Mouse (Mus musculus): Measurements from ENCODE around the gene Ptgr1.

The Ptgr1 gene

DNA sequence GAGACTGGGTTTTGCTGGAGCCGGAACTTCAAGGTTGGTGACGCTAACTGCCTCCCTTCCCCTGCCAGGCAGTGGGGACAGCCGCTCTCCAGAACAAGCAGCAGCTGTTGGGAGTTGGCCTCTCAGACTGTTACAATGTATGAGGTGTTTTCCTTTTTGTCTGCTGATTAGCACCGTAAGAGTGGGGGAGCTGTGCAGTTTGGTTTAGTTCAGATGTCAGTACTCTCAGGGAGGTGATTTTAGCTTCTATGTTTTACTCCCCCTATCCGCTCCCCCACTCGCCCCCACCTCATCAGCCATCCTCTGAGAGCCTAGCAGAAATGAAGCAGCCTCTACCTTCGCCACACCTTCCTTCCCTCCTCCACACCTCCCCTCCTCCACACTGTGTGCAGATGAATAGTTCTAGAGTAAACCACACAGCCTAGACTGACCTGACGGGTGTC lies 8.4 kb upstream of the Ptgr1 start:
- in situ Hi-C loops (cut with MboI; ENCODE audit: unreplicated experiment in 2 of 2), result loop anchor here (10.0 to 25.0 kb wide), 7 partner anchors 433 to 1083 kb away; partner anchors contain the start of genes D630039A03Rik (in 1 of the 2) and Lpar1 (in 1 of the 2)

- in situ Hi-C loops (cut with MboI; ENCODE audit: unreplicated experiment in 2 of 2), result loop anchor here (10.0 to 25.0 kb wide), 7 partner anchors 432 to 1082 kb away; partner anchors contain the start of genes D630039A03Rik (in 1 of the 2) and Lpar1 (in 1 of the 2)
Observed at GRCm38 (mm10) chr4:58994762-58995161, 7.8 kb upstream of the Ptgr1 start, which contains the start of gene Dnajc25. Dnajc25 (plus strand) TSS chr4:58995062.

DNA sequence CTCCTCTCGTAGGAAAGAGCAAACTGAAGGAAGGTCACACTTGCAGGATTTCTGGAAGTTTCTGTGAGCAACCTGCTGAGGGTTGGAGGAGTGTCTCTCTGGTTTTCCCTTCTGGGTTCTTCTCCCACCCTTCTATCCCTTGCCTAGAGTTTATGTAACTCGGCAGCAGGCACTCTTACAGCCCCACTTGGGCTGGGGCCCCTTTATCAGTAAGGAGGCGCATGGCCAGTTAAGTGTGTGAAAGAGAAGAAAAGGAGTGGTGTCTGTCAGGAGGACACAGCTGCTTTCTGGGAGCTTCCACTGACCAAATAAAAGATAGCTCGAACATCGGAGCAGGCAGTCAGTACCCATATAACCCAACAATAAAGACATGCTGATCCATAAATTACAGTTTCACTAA lies 5.3 kb upstream of the Ptgr1 start:
- in situ Hi-C loops (cut with MboI; ENCODE audit: unreplicated experiment in 2 of 2), result loop anchor here (10.0 to 25.0 kb wide), 7 partner anchors 430 to 1080 kb away; partner anchors contain the start of genes D630039A03Rik (in 1 of the 2) and Lpar1 (in 1 of the 2)

DNA sequence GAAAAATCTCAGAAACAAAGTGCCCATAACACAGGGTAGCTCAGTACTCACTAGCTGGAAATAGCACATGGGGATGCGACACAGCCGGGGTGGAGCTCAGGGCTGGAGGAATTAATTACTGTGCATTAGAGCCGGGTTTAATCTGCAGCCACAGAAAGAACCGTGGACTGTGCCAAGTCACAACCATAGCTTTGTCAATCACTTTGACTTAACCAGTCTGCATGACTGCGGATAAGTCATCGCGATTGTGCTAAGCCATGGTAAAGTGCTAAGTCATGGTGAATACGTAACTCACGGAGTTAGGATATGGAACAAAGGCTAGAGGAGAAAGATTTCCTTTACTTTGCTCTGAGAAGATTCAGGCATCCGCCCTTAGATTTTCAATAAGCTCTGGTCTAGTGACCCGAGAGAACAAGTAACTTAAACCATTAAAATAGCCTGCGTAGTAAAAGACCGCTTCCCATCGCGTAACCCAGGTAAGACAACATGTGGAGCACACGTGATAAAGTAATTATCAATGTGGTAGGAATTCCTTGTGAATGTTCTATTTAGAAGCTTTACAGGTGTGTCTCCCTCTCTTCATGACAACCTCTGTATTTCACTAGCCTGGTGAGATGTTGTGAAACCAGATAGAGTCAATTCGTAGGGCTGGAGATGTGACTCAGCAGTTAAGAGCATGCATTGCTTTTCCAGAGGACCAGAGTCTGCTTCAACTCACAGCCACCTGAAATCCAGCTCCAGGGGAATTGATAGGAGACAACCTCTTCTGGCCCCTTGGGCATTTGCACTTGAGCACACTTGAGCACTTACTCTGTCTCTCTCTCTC lies 3.9 kb upstream of the Ptgr1 start:
- in situ Hi-C loops (cut with MboI; ENCODE audit: unreplicated experiment in 2 of 2), result loop anchor here (10.0 to 25.0 kb wide), 7 partner anchors 429 to 1079 kb away; partner anchors contain the start of genes D630039A03Rik (in 1 of the 2) and Lpar1 (in 1 of the 2)

DNA sequence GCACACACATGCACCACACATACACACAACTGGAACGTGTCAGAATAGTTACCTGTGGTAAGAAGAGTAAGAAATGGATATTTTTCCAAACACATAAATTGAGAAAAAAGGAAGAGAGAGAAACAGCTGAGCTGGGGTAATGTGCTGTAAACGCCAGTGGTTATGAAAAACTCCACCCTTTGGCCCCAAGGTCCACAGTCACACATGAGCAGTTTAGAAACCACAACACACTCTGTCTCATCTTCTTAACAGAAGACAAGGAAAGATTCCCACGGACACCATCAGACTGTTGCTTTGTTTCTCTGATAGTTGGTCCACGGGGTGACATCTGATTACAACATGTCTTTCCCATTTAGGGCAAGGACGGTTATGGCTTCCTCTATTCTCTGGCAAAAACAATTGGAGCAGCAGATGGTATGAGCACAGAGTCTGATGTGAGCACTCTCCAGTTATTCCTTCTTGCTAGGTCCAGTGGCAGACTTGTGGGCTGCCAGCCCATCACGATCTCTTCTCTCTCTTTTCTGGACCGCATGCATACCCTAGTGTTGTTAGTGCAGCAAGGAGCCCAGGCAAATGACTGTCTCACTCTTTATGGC lies 2.5 kb upstream of the Ptgr1 start:
- in situ Hi-C loops (cut with MboI; ENCODE audit: unreplicated experiment in 2 of 2), result loop anchor here (5.0 to 25.0 kb wide), 8 partner anchors 45 to 1077 kb away; partner anchors contain the start of genes D630039A03Rik (in 1 of the 2), Ecpas (in 1 of the 2), Gng10 (in 1 of the 2) and Lpar1 (in 1 of the 2)

DNA sequence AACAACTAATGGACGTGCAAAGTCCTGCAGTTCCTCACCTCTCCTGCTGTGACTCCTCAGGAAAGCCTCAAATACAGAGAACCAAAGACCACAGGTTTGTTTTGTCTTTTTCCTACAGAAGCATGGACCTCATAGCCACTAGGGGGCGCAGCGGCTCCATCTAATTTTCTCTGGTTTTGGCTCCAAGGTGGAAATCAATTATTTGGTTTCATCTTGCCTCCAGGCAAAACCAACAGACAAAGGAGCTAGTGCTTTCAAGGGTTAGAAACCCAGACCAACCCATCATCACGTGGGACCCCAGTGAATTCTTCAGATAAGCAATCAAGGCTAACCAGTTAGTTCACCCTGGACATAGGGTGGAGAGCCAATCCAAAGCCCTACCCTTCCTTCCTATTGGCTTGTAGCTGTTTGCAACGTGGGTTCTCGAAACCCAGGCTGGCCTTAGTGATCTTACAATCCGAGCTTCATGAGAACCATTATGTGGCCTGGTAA lies 1.7 kb downstream of the Ptgr1 start:
- in situ Hi-C loops (cut with MboI; ENCODE audit: unreplicated experiment in 2 of 2), result loop anchor here (5.0 to 25.0 kb wide), 8 partner anchors 48 to 1073 kb away; partner anchors contain the start of genes D630039A03Rik (in 1 of the 2), Ecpas (in 1 of the 2), Gng10 (in 1 of the 2) and Lpar1 (in 1 of the 2)

GRCm38 (mm10) chr4:58982806-58983205 lies 4.1 kb downstream of the Ptgr1 start:
- in situ Hi-C loops (cut with MboI; ENCODE audit: unreplicated experiment in 2 of 2), result loop anchor here (10.0 to 25.0 kb wide), 6 partner anchors 52 to 1071 kb away; partner anchors contain the start of genes D630039A03Rik (in 1 of the 2), Gng10 (in 1 of the 2) and Lpar1 (in 1 of the 2)

GRCm38 (mm10) chr4:58981421-58981820 lies 5.5 kb downstream of the Ptgr1 start:
- in situ Hi-C loops (cut with MboI; ENCODE audit: unreplicated experiment in 2 of 2), result loop anchor here (10.0 to 25.0 kb wide), 6 partner anchors 53 to 1069 kb away; partner anchors contain the start of genes D630039A03Rik (in 1 of the 2), Gng10 (in 1 of the 2) and Lpar1 (in 1 of the 2)

DNA sequence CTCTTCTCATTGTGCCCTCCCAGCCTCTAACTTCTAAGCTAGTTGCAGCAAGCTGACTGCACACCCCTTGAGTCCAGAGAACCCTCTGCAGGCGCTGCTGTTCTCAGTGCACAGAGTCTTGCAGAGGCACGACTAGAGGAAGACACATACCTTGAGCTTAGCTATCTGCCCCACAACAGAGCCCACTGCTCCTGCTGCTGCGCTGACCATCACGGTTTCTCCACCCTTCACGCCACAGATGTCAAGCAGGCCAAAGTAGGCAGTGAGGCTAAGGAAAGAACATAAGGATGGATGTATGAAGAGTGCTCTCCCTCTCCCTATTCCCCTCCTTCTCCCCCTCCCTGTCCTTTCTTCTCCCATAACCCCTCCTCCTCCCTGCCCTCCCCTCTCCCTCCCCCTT lies 11.2 kb downstream of the Ptgr1 start:
- in situ Hi-C loops (cut with MboI; ENCODE audit: unreplicated experiment in 2 of 2), result loop anchor here (25.0 kb wide), 5 partner anchors 413 to 1063 kb away; partner anchors contain the start of genes D630039A03Rik (in 1 of the 2) and Lpar1 (in 1 of the 2)

DNA sequence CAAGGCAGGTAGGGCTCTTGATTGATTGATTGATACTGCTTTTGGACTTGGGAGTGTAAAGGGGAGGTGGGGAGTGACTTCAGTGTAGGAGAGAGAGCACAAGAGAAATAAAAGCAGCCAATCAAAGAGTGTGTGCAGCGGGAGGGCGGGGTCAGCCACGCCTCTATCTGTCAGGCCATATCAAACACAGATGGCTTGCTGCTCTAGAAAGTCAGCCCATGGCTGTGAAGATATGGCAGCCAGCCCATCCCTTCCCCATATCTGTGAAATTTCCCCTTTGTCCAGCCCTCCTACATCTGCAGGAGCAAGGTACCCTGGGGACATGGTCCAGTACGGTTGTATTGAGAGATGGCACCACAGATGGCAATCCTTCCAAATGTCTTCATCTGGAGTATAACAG lies 16.2 kb downstream of the Ptgr1 start:
- in situ Hi-C loops (cut with MboI; ENCODE audit: unreplicated experiment in 2 of 2), result no loop called here

- in situ Hi-C loops (cut with MboI; ENCODE audit: unreplicated experiment in 2 of 2), result no loop called here
Observed at GRCm38 (mm10) chr4:58965136-58965535, 21.8 kb downstream of the Ptgr1 start.

DNA sequence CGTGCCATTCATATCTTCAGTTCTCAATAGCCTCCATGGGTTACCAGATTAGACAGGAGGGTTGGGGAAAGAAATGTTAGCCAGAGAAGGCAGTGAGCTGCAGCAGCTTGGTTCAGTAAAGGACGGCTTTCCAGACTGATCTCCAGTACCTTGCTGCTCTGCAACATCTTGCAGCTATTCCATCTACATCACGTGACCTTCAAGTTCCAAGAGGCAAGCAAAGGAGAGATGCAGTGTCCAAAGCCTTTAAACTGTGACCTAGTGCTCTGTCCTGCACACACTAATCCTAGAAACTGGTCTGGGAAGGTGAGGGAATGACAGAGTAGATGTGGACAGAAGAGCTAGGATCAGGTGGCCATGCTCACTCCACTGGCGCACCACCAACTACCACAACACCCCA lies 23.6 kb downstream of the Ptgr1 start:
- in situ Hi-C loops (cut with MboI; ENCODE audit: unreplicated experiment in 2 of 2), result no loop called here

GRCm38 (mm10) chr4:58961719-58962118 lies 25.2 kb downstream of the Ptgr1 start:
- in situ Hi-C loops (cut with MboI; ENCODE audit: unreplicated experiment in 2 of 2), result no loop called here

DNA sequence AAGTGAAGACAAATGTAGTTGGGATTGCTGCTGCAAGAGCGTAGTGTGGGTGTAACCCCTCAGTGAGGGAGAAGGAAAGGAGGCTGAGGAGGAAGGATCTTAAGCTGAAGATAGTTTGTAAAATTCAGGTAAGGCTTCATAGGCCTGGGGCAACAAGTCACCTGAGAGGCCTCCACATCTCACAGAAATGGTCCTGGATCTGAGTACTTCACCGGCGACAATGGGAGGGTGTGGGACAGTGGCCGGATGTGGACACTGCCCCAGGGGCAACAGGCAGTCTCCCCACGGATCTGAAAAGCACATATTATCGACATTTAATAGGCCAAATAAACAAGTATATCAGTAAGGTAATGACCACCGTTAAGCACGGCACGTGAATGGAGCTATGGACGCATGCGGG lies 34.3 kb downstream of the Ptgr1 start:
- in situ Hi-C loops (cut with MboI; ENCODE audit: unreplicated experiment in 2 of 2), result no loop called here

DNA sequence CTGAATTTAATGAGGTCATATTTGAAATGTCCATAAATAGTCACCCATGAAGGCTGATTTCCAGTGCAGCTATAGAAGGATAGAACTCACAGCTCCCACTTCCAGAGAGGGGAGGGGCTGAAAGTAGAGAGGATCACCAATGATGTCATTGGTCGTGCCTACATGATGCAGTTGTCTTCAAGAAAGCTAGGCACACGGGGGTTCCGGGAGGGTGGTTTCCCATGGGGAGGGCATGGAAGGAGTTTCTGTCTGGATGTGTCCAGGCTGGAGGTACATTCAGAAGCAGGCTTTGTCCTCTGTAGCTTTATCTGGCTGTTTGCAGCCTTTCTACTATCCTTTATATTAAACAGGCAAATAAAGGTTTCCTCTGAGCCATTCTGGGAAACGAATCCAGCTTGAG lies 38.5 kb downstream of the Ptgr1 start:
- in situ Hi-C loops (cut with MboI; ENCODE audit: unreplicated experiment in 2 of 2), result no loop called here

DNA sequence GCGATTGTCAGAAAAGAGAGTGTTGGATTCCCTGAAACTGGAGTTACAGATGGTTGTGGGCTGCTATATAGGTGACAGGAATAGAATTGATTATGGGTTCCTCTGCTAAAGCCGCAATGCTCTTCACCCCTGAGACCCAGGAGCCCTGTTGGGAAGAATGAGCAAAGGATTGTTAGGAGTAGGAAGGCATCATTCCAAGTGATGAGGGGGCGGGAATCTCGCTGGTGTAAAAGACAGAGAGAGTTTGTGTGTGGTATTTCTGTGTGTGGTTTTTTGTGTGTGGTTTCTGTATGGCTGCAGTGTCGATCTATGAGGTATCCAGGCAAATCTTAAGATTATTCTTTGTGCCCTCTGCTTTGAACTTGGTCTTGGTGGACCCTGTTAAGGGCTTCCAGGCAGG lies 42.2 kb downstream of the Ptgr1 start:
- in situ Hi-C loops (cut with MboI; ENCODE audit: unreplicated experiment in 2 of 2), result no loop called here

DNA sequence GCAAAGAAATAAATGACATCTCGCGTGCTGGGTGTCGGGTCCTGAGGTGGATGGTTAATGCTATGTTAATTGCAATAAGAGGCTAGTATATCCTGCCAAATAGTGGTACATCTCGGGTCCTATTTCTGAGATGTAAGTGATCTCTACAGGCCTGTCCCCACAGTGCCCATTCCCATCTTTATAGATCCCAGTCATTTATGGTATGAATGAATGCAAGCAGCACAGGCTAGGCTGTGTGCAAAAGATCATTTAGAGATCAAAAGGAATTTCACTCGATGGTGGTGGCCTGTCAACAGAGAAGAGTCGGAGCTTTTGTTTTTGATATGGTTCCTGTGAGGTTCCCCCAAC lies 42.7 kb downstream of the Ptgr1 start:
- in situ Hi-C loops (cut with MboI; ENCODE audit: unreplicated experiment in 2 of 2), result no loop called here

DNA sequence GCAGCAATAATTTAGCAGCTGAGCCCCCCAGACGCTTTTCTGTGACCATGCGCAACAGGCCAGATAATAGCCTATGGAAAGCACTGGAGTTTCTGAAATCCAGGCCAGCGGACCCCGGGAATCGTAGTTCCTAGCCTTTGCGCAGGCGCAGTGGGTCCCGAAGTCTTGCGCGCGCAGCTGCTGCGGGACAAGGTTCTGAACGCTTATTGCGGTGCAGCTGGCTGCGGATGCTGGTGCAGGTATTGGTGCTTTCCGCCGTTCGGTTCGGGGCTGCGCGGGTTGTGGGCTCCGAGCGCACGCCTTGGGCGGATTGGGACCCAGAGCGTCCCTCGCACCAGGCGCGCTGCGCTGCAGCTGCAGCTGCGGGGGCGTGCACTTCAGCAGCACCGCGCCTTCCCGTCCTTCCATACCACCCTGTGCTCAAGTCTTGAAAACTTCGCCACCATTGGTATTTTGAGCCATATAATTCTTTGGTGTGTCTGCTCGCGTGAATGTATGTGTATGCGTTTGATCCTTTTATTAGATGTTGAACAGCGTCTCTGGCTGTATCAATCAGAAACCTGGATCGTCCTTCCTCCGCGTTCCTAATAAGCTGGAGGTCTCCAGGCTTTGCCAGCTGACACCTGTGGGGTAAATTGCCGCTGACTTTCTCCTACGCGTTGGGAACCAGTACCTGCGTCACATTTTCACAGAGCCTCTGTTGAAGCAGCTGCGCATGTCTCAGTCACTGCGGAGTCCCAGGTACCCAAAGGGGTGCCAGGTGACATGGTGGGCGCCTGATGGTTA lies 43.3 kb downstream of the Ptgr1 start, which contains the start of gene Zkscan16:
Zkscan16 (plus strand) TSS at position 209 of the 786 bp plus-strand sequence.
- in situ Hi-C loops (cut with MboI; ENCODE audit: unreplicated experiment in 2 of 2), result no loop called here

GRCm38 (mm10) chr4:58942942-58943341 lies 44.0 kb downstream of the Ptgr1 start:
- in situ Hi-C loops (cut with MboI; ENCODE audit: unreplicated experiment in 2 of 2), result no loop called here

- in situ Hi-C loops (cut with MboI; ENCODE audit: unreplicated experiment in 2 of 2), result no loop called here
Observed at GRCm38 (mm10) chr4:58941638-58942037, 45.3 kb downstream of the Ptgr1 start.

All from v-Abl transformed pro-B cells (cell line).